Mouse (Mus musculus): ENCODE measurements around the gene Klf12. TPM values are rescaled to one million over a fixed set of nuclear protein-coding genes. Genes with fewer than 3 reads are reported as not detected.

Klf12 gene
- polyA plus RNA-seq, 1 experiment from 2014 or later: 51.3 TPM

GRCm38 (mm10) chr14:100243046-100243445 is 41.4 kb downstream of the Klf12 start:
- no peak overlapping the region for H3K27ac ChIP-seq (ENCODE audit: low read length)
- no peak overlapping the region for H3K9ac ChIP-seq (ENCODE audit: low read depth, low read length)
- H3K4me1 ChIP-seq (ENCODE audit: control insufficient read depth, insufficient read depth, low read length): no peaks in the 10 kb centered on the region
- no peaks in the 10 kb centered on the region for H3K27me3 ChIP-seq (ENCODE audit: control insufficient read depth, insufficient read depth, low read depth, low read length)
- no peak overlapping the region for H3K4me2 ChIP-seq (ENCODE audit: low read length)
- H3K4me3 ChIP-seq (ENCODE audit: low read depth, low read length): no peak overlapping the region
- no peak for ATAC-seq
- no peaks in the 10 kb centered on the region for H3K9me3 ChIP-seq (replicated peaks; ENCODE audit: control insufficient read depth, low read length, poor library complexity, severe bottlenecking)
- WGBS: 89% methylated on average over 5 of the region's 5 CpGs
- no peaks in the 10 kb centered on the region for H3K36me3 ChIP-seq (ENCODE audit: control insufficient read depth, insufficient read depth, low read length)

GRCm38 (mm10) chr14:100239874-100240273 is 44.6 kb downstream of the Klf12 start:
- no peaks in the 10 kb centered on the region for H3K4me1 ChIP-seq (ENCODE audit: control insufficient read depth, insufficient read depth, low read length)
- WGBS: 96% methylated on average over 4 of the region's 4 CpGs
- no peak overlapping the region for H3K4me2 ChIP-seq (ENCODE audit: low read length)
- no peaks in the 10 kb centered on the region for H3K9me3 ChIP-seq (replicated peaks; ENCODE audit: control insufficient read depth, low read length, poor library complexity, severe bottlenecking)
- H3K27me3 ChIP-seq (ENCODE audit: control insufficient read depth, insufficient read depth, low read depth, low read length): no peaks in the 10 kb centered on the region
- no peaks in the 10 kb centered on the region for H3K36me3 ChIP-seq (ENCODE audit: control insufficient read depth, insufficient read depth, low read length)
- ATAC-seq: no peak
- no peak overlapping the region for H3K9ac ChIP-seq (ENCODE audit: low read depth, low read length)
- no peak overlapping the region for H3K27ac ChIP-seq (ENCODE audit: low read length)
- H3K4me3 ChIP-seq (ENCODE audit: low read depth, low read length): no peak overlapping the region

DNA sequence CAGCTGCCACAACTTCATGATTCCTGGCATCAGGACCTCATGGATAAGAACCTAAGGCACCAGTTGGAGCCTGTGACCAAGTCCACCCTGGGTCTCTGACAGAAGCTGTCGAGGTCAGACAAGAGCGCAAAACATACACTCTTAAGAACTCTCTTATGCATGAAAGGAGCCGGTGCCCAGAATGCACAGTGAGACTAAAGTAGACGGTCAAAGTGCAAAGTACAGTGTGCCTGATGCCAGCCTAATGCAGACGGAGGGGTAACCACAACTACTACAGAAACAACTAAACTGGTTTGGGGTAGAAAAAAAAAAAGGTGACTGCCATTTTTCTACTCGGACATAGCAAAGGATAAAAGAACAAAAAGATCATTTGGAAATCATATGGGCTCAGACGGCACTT is 47.7 kb downstream of the Klf12 start:
- H3K4me1 ChIP-seq (ENCODE audit: control insufficient read depth, insufficient read depth, low read length): peaks cover 3% of the 10 kb centered on the region; the same call in 1 of the 2 replicates
- no peak overlapping the region for H3K9ac ChIP-seq (ENCODE audit: low read depth, low read length)
- H3K4me3 ChIP-seq (ENCODE audit: low read depth, low read length): no peak overlapping the region
- 84% methylated on average over 7 of the region's 7 CpGs for WGBS
- no peak overlapping the region for H3K27ac ChIP-seq (ENCODE audit: low read length)
- H3K4me2 ChIP-seq (ENCODE audit: low read length): no peak overlapping the region
- H3K36me3 ChIP-seq (ENCODE audit: control insufficient read depth, insufficient read depth, low read length): no peaks in the 10 kb centered on the region
- ATAC-seq: no peak
- H3K9me3 ChIP-seq (replicated peaks; ENCODE audit: control insufficient read depth, low read length, poor library complexity, severe bottlenecking): no peaks in the 10 kb centered on the region
- H3K27me3 ChIP-seq (ENCODE audit: control insufficient read depth, insufficient read depth, low read depth, low read length): no peaks in the 10 kb centered on the region

DNA sequence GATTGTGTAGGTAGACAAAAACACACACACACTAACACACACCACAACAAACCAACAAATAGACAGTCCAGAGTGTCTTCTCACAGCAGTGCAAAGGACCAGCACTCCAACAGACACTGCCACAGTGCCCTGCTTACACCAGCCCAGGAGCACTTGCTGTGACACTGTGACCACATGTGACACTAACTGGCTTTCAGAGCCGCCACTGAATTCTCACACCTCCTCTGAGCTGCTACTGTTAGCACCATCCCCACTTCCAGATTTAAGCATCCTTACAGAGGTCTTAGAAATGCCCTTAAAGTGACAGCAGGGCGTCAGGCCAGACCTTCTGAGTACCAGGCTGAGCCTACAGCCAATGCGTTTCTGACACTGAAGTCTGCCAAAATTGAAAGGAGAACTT is 48.7 kb downstream of the Klf12 start:
- Histone ChIP-seq H3K4me2 (ENCODE audit: low read length) (no peak overlapping the region), H3K27me3 (ENCODE audit: control insufficient read depth, insufficient read depth, low read depth, low read length) (no peaks in the 10 kb centered on the region), H3K36me3 (ENCODE audit: control insufficient read depth, insufficient read depth, low read length) (no peaks in the 10 kb centered on the region), H3K4me1 (ENCODE audit: control insufficient read depth, insufficient read depth, low read length) (peaks cover 3% of the 10 kb centered on the region; the same call in 1 of the 2 replicates), H3K27ac (ENCODE audit: low read length) (no peak overlapping the region), H3K4me3 (ENCODE audit: low read depth, low read length) (no peak overlapping the region), H3K9me3 (replicated peaks; ENCODE audit: control insufficient read depth, low read length, poor library complexity, severe bottlenecking) (no peaks in the 10 kb centered on the region), H3K9ac (ENCODE audit: low read depth, low read length) (no peak overlapping the region)
- ATAC-seq: no peak
- WGBS: 40% methylated on average over 3 of the region's 3 CpGs

- Histone ChIP-seq H3K9ac (ENCODE audit: low read depth, low read length) (no peak overlapping the region), H3K27ac (ENCODE audit: low read length) (no peak overlapping the region), H3K4me2 (ENCODE audit: low read length) (no peak overlapping the region), H3K4me1 (ENCODE audit: control insufficient read depth, insufficient read depth, low read length) (peaks cover 3% of the 10 kb centered on the region; the same call in 1 of the 2 replicates), H3K4me3 (ENCODE audit: low read depth, low read length) (no peak overlapping the region), H3K9me3 (replicated peaks; ENCODE audit: control insufficient read depth, low read length, poor library complexity, severe bottlenecking) (no peaks in the 10 kb centered on the region), H3K27me3 (ENCODE audit: control insufficient read depth, insufficient read depth, low read depth, low read length) (no peaks in the 10 kb centered on the region), H3K36me3 (ENCODE audit: control insufficient read depth, insufficient read depth, low read length) (no peaks in the 10 kb centered on the region)
- WGBS: 73% methylated on average over 1 of the region's 1 CpGs
- no peak for ATAC-seq
These were observed 53.1 kb downstream of the Klf12 start for GRCm38 (mm10) chr14:100231384-100231783.

DNA sequence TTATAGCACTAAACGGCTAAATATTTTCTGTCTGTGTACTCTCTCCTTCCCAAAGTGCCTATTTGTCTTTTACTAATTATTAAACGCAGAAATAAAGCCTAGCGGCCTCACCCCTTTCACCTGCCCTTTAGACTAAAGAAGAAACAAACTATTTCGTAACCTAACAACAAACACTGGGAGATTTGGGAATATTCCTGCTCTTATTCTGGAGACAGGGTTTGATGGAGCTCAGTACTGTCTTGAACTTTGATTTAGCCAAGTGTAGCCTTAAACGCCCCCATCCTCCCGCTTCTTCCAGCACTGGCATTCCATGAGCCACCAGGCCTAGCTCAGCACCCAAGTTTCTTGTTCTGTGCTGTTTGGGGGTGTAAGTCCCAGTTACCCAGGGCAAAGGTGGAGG is 56.4 kb downstream of the Klf12 start:
- WGBS: 98% methylated on average over 6 of the region's 6 CpGs
- ATAC-seq: no peak

GRCm38 (mm10) chr14:100227717-100228116 is 56.8 kb downstream of the Klf12 start:
- Histone ChIP-seq H3K27ac (ENCODE audit: low read length) (no peak overlapping the region), H3K4me1 (ENCODE audit: control insufficient read depth, insufficient read depth, low read length) (no peaks in the 10 kb centered on the region), H3K27me3 (ENCODE audit: control insufficient read depth, insufficient read depth, low read depth, low read length) (no peaks in the 10 kb centered on the region), H3K9ac (ENCODE audit: low read depth, low read length) (no peak overlapping the region), H3K4me2 (ENCODE audit: low read length) (no peak overlapping the region), H3K4me3 (ENCODE audit: low read depth, low read length) (no peak overlapping the region), H3K36me3 (ENCODE audit: control insufficient read depth, insufficient read depth, low read length) (no peaks in the 10 kb centered on the region), H3K9me3 (replicated peaks; ENCODE audit: control insufficient read depth, low read length, poor library complexity, severe bottlenecking) (no peaks in the 10 kb centered on the region)
- ATAC-seq: no peak
- 96% methylated on average over 6 of the region's 6 CpGs for WGBS

More for the DNA sequence above, 56.4 kb downstream of the Klf12 start:
- no peaks in the 10 kb centered on the region for H3K36me3 ChIP-seq (ENCODE audit: control insufficient read depth, insufficient read depth, low read length)
- H3K4me1 ChIP-seq (ENCODE audit: control insufficient read depth, insufficient read depth, low read length): peaks cover 2% of the 10 kb centered on the region; the same call in 1 of the 2 replicates
- no peak overlapping the region for H3K9ac ChIP-seq (ENCODE audit: low read depth, low read length)
- no peak overlapping the region for H3K4me2 ChIP-seq (ENCODE audit: low read length)
- H3K4me3 ChIP-seq (ENCODE audit: low read depth, low read length): no peak overlapping the region
- no peaks in the 10 kb centered on the region for H3K9me3 ChIP-seq (replicated peaks; ENCODE audit: control insufficient read depth, low read length, poor library complexity, severe bottlenecking)
- H3K27ac ChIP-seq (ENCODE audit: low read length): no peak overlapping the region
- H3K27me3 ChIP-seq (ENCODE audit: control insufficient read depth, insufficient read depth, low read depth, low read length): no peaks in the 10 kb centered on the region

GRCm38 (mm10) chr14:100224151-100224550 is 60.3 kb downstream of the Klf12 start:
- Histone ChIP-seq H3K36me3 (ENCODE audit: control insufficient read depth, insufficient read depth, low read length) (no peaks in the 10 kb centered on the region), H3K4me2 (ENCODE audit: low read length) (no peak overlapping the region), H3K27ac (ENCODE audit: low read length) (no peak overlapping the region), H3K9me3 (replicated peaks; ENCODE audit: control insufficient read depth, low read length, poor library complexity, severe bottlenecking) (no peaks in the 10 kb centered on the region), H3K4me3 (ENCODE audit: low read depth, low read length) (no peak overlapping the region), H3K9ac (ENCODE audit: low read depth, low read length) (no peak overlapping the region), H3K27me3 (ENCODE audit: control insufficient read depth, insufficient read depth, low read depth, low read length) (no peaks in the 10 kb centered on the region), H3K4me1 (ENCODE audit: control insufficient read depth, insufficient read depth, low read length) (peaks cover 12% of the 10 kb centered on the region)
- 52% methylated on average over 4 of the region's 4 CpGs for WGBS
- no peak for ATAC-seq

- Histone ChIP-seq H3K27ac (ENCODE audit: low read length) (no peak overlapping the region), H3K4me1 (ENCODE audit: control insufficient read depth, insufficient read depth, low read length) (peaks cover 12% of the 10 kb centered on the region), H3K36me3 (ENCODE audit: control insufficient read depth, insufficient read depth, low read length) (no peaks in the 10 kb centered on the region), H3K4me3 (ENCODE audit: low read depth, low read length) (no peak overlapping the region), H3K27me3 (ENCODE audit: control insufficient read depth, insufficient read depth, low read depth, low read length) (no peaks in the 10 kb centered on the region), H3K9me3 (replicated peaks; ENCODE audit: control insufficient read depth, low read length, poor library complexity, severe bottlenecking) (no peaks in the 10 kb centered on the region), H3K4me2 (ENCODE audit: low read length) (no peak overlapping the region), H3K9ac (ENCODE audit: low read depth, low read length) (no peak overlapping the region)
- WGBS: 80% methylated on average over 4 of the region's 4 CpGs
- ATAC-seq: no peak
These were observed 62.2 kb downstream of the Klf12 start for GRCm38 (mm10) chr14:100222260-100222659.

Measured in midbrain, embryonic 16.5 days (tissue).